Mouse (Mus musculus) cortical plate, adult 2 months (tissue): ENCODE measurements around the gene Bmper.

ENCODE experiments used
- CTCF ChIP-seq: fragments of 200-500 bp; IDR thresholded peaks from 2 replicates; pipeline ENCODE4 v1.5.1; 2011; ENCODE audit warnings: mild to moderate bottlenecking, control low read depth, low read length; ENCODE audit not compliant: insufficient read depth; ENCODE audit errors: extremely low read depth
- POLR2A ChIP-seq: fragments of 200-500 bp; IDR thresholded peaks from 2 replicates; pipeline ENCODE4 v1.6.1; 2011; ENCODE audit warnings: mild to moderate bottlenecking, low read length, control low read depth; ENCODE audit not compliant: insufficient read depth; ENCODE audit errors: extremely low read depth

DNA sequence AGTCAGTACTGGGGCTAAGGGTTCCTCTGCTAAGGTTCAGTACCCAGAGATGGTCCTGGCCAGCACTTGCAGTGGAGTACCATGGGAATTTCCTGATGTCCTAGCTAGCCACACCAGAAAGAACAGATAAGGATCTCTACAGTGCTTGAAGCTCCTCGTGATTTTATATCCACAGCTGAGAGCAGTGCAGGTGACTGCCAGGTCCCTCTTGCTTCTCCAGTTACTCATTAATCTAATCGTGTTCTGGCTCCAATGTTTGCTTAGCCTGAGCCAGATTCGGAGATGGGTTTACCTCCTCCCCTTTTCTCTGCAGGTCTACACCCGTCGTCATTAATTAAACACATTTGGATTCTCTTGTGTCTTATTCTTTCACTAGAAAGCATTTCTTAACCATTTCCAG, 230.4 kb downstream of the Bmper start:
- TF ChIP-seq POLR2A (no peak), CTCF (no peak)
